8 mouse cellular contexts compared by ENCODE assay signal in genomic region chr7:39517616-39518177, GRCm38 (mm10). TPM values are rescaled to one million over a fixed set of nuclear protein-coding genes. Genes with fewer than 3 reads are reported as not detected.
DNase-seq lines count a peak whose midpoint lies in the region; ATAC-seq and TF ChIP-seq lines count a peak whose summit lies in the region.

Gene Zfp619, plus strand, starts transcription at chr7:39517766.

- H3K9me3 ChIP-seq in erythroblast, embryonic 14.5 days (ENCODE audit: control insufficient read depth, low read length): no peaks in the 10 kb centered on the region
- no peaks in the 10 kb centered on the region for H3K9me3 ChIP-seq in heart, embryonic 11.5 days (replicated peaks; ENCODE audit: control insufficient read depth, low read length)
- no peaks in the 10 kb centered on the region for H3K9me3 ChIP-seq in kidney, embryonic 16.5 days (ENCODE audit: low read length)

- WGBS in heart, embryonic 11.5 days (ENCODE audit: insufficient replicate concordance): under 1% methylated on average over 43 of the region's 43 CpGs
- under 1% methylated on average over 43 of the region's 43 CpGs for WGBS in kidney, embryonic 16.5 days
- under 1% methylated on average over 43 of the region's 43 CpGs for WGBS in liver, adult 2 months

- H3K27me3 ChIP-seq in C2C12 (ENCODE audit: control insufficient read depth, insufficient read depth, insufficient read length): no peaks in the 10 kb centered on the region
- H3K27me3 ChIP-seq in erythroblast, embryonic 14.5 days (ENCODE audit: control insufficient read depth): no peaks in the 10 kb centered on the region
- H3K27me3 ChIP-seq in heart, embryonic 11.5 days (ENCODE audit: control insufficient read depth, insufficient read depth, low read length): no peaks in the 10 kb centered on the region
- no peaks in the 10 kb centered on the region for H3K27me3 ChIP-seq in kidney, embryonic 16.5 days (ENCODE audit: insufficient read depth, low read length)
- H3K27me3 ChIP-seq in liver, adult 2 months (ENCODE audit: control insufficient read depth, insufficient read depth, low read length): no peaks in the 10 kb centered on the region
- no peaks in the 10 kb centered on the region for H3K27me3 ChIP-seq in myocyte (ENCODE audit: control insufficient read depth, insufficient read depth, insufficient read length)
- no peaks in the 10 kb centered on the region for H3K27me3 ChIP-seq in splenic B cell, adult 2 months (ENCODE audit: control insufficient read depth, insufficient read depth, low read length, poor library complexity, severe bottlenecking)

- H3K4me2 ChIP-seq in heart, embryonic 11.5 days: peak within 1 kb of the TSS; percentile 60
- peak within 1 kb of the TSS; percentile 67 for H3K4me2 ChIP-seq in kidney, embryonic 16.5 days (replicated peaks; ENCODE audit: low read depth, low read length)
- peak within 1 kb of the TSS; percentile 55 for H3K4me2 ChIP-seq in myocyte (ENCODE audit: low read depth)

- H3K27ac ChIP-seq in heart, embryonic 11.5 days (ENCODE audit: low read depth, low read length): peak within 1 kb of the TSS; percentile 98
- H3K27ac ChIP-seq in kidney, embryonic 16.5 days (ENCODE audit: low read length): peak within 1 kb of the TSS; percentile 98
- H3K27ac ChIP-seq in liver, adult 2 months (replicated peaks; ENCODE audit: insufficient read depth, low read depth, low read length): peak within 1 kb of the TSS; percentile 94

- TF ChIP-seq POLR2A in brain, embryonic 14.5 days (IDR thresholded peaks at IDR 0.05; ENCODE audit: borderline replicate concordance, extremely low read depth, insufficient read depth, insufficient read length, poor library complexity, severe bottlenecking): peak; percentile 89
- TF ChIP-seq POLR2A in liver, adult 2 months (IDR thresholded peaks at IDR 0.05; ENCODE audit: extremely low read depth, insufficient read depth, low read length): peak; percentile 83
- TF ChIP-seq POLR2A in myocyte (IDR thresholded peaks at IDR 0.05; ENCODE audit: insufficient read length, low read depth): peak; percentile 93

- H3ac ChIP-seq in C2C12 (ENCODE audit: control insufficient read depth, insufficient read length, low read depth) (peak within 1 kb of the TSS; percentile 99), myocyte (ENCODE audit: control insufficient read depth, insufficient read length) (peak within 1 kb of the TSS; percentile 36)

- H3K36me3 ChIP-seq in C2C12 (ENCODE audit: control insufficient read depth, insufficient read depth): no peaks in the 10 kb centered on the region
- no peaks in the 10 kb centered on the region for H3K36me3 ChIP-seq in erythroblast, embryonic 14.5 days (ENCODE audit: control insufficient read depth)
- no peaks in the 10 kb centered on the region for H3K36me3 ChIP-seq in heart, embryonic 11.5 days (ENCODE audit: control insufficient read depth, insufficient read depth, low read length)
- no peaks in the 10 kb centered on the region for H3K36me3 ChIP-seq in kidney, embryonic 16.5 days (ENCODE audit: insufficient read depth, low read length)
- H3K36me3 ChIP-seq in liver, adult 2 months (ENCODE audit: control insufficient read depth, insufficient read depth, low read length): no peaks in the 10 kb centered on the region
- H3K36me3 ChIP-seq in myocyte (ENCODE audit: control insufficient read depth, insufficient read depth): no peaks in the 10 kb centered on the region
- H3K36me3 ChIP-seq in splenic B cell, adult 2 months (ENCODE audit: control insufficient read depth, insufficient read depth, low read length, poor library complexity, severe bottlenecking): no peaks in the 10 kb centered on the region

- TF ChIP-seq CTCF in C2C12 (IDR thresholded peaks at IDR 0.05; ENCODE audit: control insufficient read depth, insufficient read depth, insufficient read length): peak; percentile 15
- TF ChIP-seq CTCF in brain, embryonic 14.5 days (IDR thresholded peaks at IDR 0.05; ENCODE audit: borderline replicate concordance, extremely low read depth, insufficient read depth, insufficient read length): peak; percentile 66
- peak; percentile 70 for TF ChIP-seq CTCF in liver, adult 2 months (IDR thresholded peaks at IDR 0.05; ENCODE audit: low read depth, low read length)

- peak within 1 kb of the TSS; percentile 88 for H3K9ac ChIP-seq in heart, embryonic 11.5 days (ENCODE audit: low read depth, low read length)
- H3K9ac ChIP-seq in kidney, embryonic 16.5 days (replicated peaks; ENCODE audit: low read length): peak within 1 kb of the TSS; percentile 84
- H3K9ac ChIP-seq in liver, adult 2 months (ENCODE audit: low read depth, low read length): peak within 1 kb of the TSS; percentile 93

- H3K79me2 ChIP-seq in C2C12 (ENCODE audit: control insufficient read depth, insufficient read depth) (no peaks in the 10 kb centered on the region), myocyte (ENCODE audit: control insufficient read depth, insufficient read depth) (no peaks in the 10 kb centered on the region)
- H3K79me2 ChIP-seq in liver, adult 2 months (ENCODE audit: control insufficient read depth, insufficient read depth, low read length): no peaks in the 10 kb centered on the region

- peak; percentile 98 for DNase-seq in brain, embryonic 14.5 days (ENCODE audit: low read depth)
- DNase-seq in liver, adult 2 months (ENCODE audit: extremely low read depth, low read depth, low spot score): peak; percentile 90
- DNase-seq in splenic B cell, adult 2 months (ENCODE audit: low read depth, low spot score): peak; percentile 98

- H3K4me3 ChIP-seq in C2C12 (ENCODE audit: insufficient read depth, poor library complexity, severe bottlenecking): peak within 1 kb of the TSS; percentile 37
- H3K4me3 ChIP-seq in erythroblast, embryonic 14.5 days (replicated peaks): peak within 1 kb of the TSS; percentile 76
- H3K4me3 ChIP-seq in heart, embryonic 11.5 days (ENCODE audit: low read depth, low read length): peak within 1 kb of the TSS; percentile 56
- H3K4me3 ChIP-seq in kidney, embryonic 16.5 days (ENCODE audit: low read length): peak within 1 kb of the TSS; percentile 65
- peak within 1 kb of the TSS; percentile 89 for H3K4me3 ChIP-seq in liver, adult 2 months (ENCODE audit: insufficient read depth, low read depth, low read length)
- H3K4me3 ChIP-seq in myocyte: peak within 1 kb of the TSS; percentile 41

- ATAC-seq in heart, embryonic 11.5 days (replicated peaks; ENCODE audit: insufficient number of reproducible peaks, low FRiP score, low TSS enrichment): peak; percentile 98
- ATAC-seq in kidney, embryonic 16.5 days (ENCODE audit: low FRiP score, low TSS enrichment): peak; percentile 98

- peaks cover 5% of the 10 kb centered on the region for H3K4me1 ChIP-seq in erythroblast, embryonic 14.5 days (ENCODE audit: control insufficient read depth)
- H3K4me1 ChIP-seq in heart, embryonic 11.5 days (ENCODE audit: control insufficient read depth, insufficient read depth, low read length): no peaks in the 10 kb centered on the region
- no peaks in the 10 kb centered on the region for H3K4me1 ChIP-seq in kidney, embryonic 16.5 days (ENCODE audit: insufficient read depth, low read length)
- no peaks in the 10 kb centered on the region for H3K4me1 ChIP-seq in liver, adult 2 months (ENCODE audit: control insufficient read depth, insufficient read depth, low read length)

- no peaks in the 10 kb centered on the region for H3K79me3 ChIP-seq in C2C12 (ENCODE audit: low read depth)

TF ChIP-seq in C2C12, 6 proteins besides CTCF, POLR2A, EP300 and RAD21:
- TF ChIP-seq MYOD1 (IDR thresholded peaks at IDR 0.05; ENCODE audit: control insufficient read depth, insufficient read length, low read depth): no peak
- TF ChIP-seq MYOG (IDR thresholded peaks at IDR 0.05; ENCODE audit: control insufficient read depth, extremely low read depth, insufficient read length): no peak
- no peak for TF ChIP-seq MAX (IDR thresholded peaks at IDR 0.05)
- TF ChIP-seq USF1 (IDR thresholded peaks at IDR 0.05; ENCODE audit: low read depth): no peak
- no peak for TF ChIP-seq CEBPB (IDR thresholded peaks at IDR 0.05; ENCODE audit: low read depth)
- no peak for TF ChIP-seq FOSL1 (IDR thresholded peaks at IDR 0.05; ENCODE audit: insufficient read depth, low read length, poor library complexity, severe bottlenecking)

TF ChIP-seq in myocyte, 11 proteins besides CTCF, POLR2A, EP300 and RAD21:
- TF ChIP-seq TCF3 (IDR thresholded peaks at IDR 0.05; ENCODE audit: insufficient read length, low read depth) (no peak), POLR2AphosphoS2 (IDR thresholded peaks at IDR 0.05; ENCODE audit: insufficient read length, low read depth) (peak; percentile 77)

RNA-seq across cellular contexts. Expression of gene Zfp619, which starts in this region (rescaled TPM):
- polyA plus RNA-seq in C2C12 (2012; fragmentation: generic; extraction: Trizol): 0.20 TPM
- polyA plus RNA-seq in brain, embryonic 14.5 days (2012; rRNA removed): 3.9 and 4.5 TPM in 2 replicates
- polyA plus RNA-seq in erythroblast, embryonic 14.5 days (2012): not detected in 2 replicates
- 2.0 and 2.4 TPM in 2 replicates for polyA plus RNA-seq in heart, embryonic 11.5 days (2014; fragmentation: Nextera tagmentation; extraction: Ambion mirVana)
- 2.0 and 2.3 TPM in 2 replicates for polyA plus RNA-seq in kidney, embryonic 16.5 days (2015; fragmentation: Nextera tagmentation; extraction: Ambion mirVana)
- 2.0 and 2.1 TPM in 2 replicates for total RNA-seq in liver, adult 2 months (2014; rRNA removed)
- polyA plus RNA-seq in liver, adult 2 months (2012; rRNA removed): 0.20 and 0.24 TPM in 2 replicates
- 0.12 TPM for polyA plus RNA-seq in myocyte (2012; fragmentation: generic; extraction: Trizol)

Comparison
In these comparisons a context has a peak if more than half of its experiments do, and no peak if none do; other contexts are left out.
1. Peak in every context shown above with its lines: DNase-seq, ATAC-seq, H3K4me3 ChIP-seq and H3K27ac ChIP-seq.
2. H3K4me3 ChIP-seq: peak in every context shown above with its lines; median percentile 89 in liver, adult 2 months; 76 in erythroblast, embryonic 14.5 days; 65 in kidney, embryonic 16.5 days; 56 in heart, embryonic 11.5 days; 41 in myocyte; 37 in C2C12.
3. CTCF ChIP-seq: peak in every context shown above with its lines; median percentile 70 in liver, adult 2 months; 66 in brain, embryonic 14.5 days; 15 in C2C12.